Mouse (Mus musculus): Measurements from ENCODE around the gene Rmi2.
A peak's percentile ranks its signal among the peaks of the same experiment; 100 is the strongest.
"Not testable (repeated sequence)": the region's sequence is repeated elsewhere in the genome, so short reads cannot be mapped to it uniquely, and the experiment has no call there.

Rmi2 gene

DNA sequence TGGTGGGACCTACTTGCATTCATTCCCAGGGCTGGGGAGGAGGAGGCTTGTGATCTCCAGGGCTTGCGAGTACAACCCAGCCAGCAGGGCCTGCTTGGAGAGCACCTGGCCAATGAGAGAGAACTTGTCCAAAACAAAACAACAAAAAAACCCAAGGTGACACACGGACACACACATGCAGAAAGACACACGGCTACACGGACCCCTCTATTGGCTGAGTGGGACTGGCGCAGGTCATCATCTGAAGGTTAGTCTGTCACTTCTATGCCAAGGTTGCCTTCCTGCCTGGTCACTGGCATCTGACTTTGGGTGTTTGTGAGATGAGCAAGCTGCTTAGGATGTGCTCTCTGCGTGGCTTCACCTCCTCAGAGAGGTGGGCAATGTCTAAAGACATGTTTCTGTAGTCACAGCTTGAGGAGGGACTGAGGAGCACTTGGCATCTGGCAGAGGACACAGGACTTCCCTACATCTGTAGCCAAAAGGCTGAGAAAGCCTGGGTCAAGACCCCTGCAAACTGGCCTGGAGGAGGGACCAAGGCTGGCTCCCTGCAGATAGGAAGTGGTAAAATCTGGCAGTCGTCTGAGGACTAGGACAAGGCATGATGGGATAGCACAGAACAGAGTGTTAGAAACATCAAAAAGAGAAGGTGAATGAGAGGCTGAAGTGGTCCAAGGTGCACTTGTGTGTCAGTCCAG lies 6.9 kb upstream of the Rmi2 start:
- DNase-seq: no peak

DNA sequence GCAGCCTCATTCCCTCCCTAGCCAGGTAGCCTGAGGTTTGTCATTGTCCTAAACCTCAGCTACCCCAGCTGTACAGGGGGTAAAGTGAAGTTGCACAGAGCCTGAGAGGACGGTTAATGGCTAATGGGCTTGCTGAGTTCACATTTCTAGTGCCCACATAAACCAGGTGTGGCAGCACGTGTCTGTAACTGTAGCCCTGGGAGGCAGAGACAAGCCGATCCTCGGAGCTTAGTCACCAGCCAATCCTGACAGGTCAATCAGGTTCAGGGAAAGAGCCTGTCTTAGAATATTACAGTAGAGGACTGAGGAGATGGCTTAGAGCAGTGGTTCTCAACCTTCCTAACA lies 6.4 kb upstream of the Rmi2 start:
- no peak for DNase-seq

DNA sequence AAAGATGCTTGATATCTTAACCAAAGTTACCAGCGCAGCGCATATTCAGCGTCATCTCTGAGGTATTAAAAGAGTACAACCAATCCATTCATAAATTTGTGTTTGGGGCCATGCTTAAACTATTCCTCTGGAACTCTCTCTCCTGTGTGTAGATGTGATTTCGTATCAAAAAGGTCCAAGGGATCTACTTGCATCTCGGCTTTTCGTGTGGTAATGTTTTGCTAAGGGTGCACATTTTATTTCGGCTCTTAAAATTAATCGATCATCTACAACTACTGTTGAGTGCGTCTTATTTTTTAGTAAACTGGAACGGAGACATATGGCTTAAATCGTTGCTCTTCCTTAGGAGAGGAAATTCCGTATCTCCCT lies 333 bp upstream of the Rmi2 start:
- DNase-seq: no peak

DNA sequence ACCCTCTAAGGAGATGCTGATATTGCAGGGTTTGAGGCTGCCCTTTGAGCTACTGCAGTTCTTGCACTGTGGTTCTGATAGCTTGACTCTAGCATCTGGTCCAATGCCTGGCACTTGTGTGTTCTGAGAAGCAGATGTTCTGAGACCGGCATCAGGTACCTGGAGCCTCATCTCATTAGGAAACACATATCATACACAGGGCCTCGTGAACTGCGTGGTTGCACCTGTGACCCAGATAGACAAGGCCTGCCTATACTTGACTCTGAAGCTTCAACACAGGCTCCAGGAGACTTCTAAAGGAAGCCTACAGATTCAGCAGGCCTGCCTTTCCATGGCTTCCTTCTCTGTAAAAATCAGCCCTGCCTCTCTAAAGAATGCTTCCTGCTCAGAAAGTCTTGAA lies 1.5 kb downstream of the Rmi2 start:
- DNase-seq: no peak

DNA sequence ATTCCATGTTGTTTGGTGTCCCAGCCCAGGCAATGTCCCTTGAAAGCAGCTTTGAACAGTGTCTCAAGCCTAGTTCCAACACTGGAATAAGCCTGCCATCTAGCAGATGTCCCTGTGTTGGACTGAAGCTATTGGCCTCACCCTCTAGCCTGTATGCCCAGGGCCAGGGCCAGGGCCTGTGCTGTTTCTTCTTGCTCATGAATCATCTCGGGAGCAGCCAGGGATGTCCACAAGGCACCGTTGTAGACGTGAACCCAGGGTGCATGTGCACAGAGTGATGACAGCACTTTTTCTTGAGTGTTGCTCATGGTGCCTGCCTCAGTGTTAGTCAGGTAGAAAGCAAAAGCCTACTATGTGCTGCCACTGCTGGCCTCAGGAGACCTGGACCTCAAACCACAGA lies 2.4 kb downstream of the Rmi2 start:
- no peak for DNase-seq

DNA sequence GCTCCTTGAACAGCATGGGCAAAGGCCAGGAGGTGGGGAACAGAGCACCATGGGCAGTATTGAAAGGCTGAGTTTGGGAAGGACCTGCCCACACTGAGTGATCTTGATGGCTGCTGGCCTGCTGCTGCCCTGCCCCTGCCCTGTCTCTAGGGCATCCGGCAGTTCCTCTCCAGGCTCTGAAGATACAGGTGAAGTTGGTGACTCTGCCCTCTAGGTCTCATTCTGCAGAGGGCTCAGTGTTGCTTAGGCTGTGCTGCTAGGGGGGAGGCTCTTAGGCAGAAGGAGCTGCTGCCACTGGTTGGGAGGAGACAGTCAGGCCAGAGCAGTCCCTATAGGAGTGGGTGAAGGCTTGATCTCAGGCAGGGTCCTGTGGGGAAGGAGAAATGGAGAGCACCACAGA lies 3.0 kb downstream of the Rmi2 start:
- no peak for DNase-seq

DNA sequence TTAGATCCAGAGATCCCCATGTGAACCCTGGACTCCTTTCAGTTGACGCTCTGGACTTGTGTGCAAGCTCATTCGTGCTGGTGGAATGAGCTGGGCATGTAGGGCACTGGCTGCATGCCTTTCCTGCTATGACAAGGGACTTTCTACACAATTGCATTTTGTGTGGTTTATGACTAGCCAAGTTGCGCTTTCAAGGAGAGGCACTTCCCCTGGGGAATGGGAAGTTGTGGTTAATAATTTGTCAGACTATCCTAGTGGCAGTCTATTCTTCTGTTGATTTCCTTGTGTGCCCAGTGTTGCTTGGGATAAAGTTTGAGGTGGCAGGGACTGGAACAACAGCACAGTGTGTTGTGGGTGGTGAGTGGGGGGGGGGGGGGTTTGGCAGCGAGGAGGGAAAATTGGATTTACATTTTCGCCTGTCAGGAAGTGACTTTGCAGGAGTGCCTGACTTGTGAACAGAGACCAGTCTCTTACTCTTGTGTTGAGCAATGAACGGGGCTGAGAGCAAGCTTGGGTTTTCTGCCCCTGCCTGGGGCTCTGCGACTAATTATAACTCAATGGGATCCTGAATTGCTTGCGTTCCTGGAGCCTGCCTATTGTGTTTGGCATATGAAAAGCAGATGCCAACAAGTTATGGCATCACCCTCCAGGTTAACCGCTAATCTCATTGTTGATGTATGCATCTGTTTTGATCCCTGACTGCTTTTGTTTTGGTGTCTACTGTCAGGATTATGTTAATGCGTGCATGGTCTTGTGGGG lies 3.8 kb downstream of the Rmi2 start:
- DNase-seq: peak; percentile 40

DNA sequence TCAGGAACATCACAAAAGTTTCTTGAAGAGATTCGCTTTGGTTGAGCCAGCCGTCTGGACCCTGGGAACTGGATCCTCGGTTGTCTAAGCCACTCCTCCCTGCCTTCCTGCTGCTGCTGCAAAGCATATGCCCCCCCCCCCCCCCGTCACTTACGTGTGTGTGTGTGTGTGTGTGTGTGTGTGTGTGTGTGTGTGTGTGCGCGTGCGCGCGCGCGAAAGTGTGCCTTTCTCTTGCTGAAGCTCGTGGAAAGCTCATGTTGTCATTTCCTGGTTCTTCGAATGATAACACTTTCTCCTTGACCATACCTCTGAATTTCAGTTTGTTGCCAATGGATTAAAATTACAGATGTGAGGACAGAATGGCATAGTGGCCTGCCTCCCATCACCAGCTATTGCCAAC lies 5.2 kb downstream of the Rmi2 start:
- no peak for DNase-seq

DNA sequence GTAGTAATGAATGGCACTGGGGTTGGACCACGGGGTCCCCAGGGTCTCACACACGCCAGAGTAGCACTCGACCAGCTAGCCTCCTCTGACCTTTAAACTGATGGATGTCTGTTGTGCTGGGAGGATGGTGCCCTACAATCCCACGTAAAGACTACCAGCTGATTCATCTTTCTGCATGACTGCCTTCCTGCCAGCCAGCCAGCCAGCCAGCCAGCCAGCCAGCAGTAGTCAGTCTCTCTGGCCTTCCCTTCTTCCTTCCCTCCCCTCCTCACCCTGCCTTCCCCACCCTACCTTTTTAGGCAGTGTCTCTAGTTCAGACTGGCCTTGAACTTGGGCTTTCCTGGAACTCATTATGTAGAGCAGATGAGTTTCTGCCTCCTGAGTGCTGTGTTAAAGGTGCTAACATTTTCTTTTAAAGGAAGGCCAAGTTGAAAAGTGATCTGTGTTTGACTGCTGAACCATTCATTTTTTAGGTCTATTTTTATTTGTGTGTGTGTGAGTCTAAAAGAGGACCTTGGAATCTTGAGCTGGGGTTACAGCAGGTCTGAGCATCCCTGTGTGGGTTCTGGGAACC lies 7.5 kb downstream of the Rmi2 start:
- DNase-seq: no peak

DNA sequence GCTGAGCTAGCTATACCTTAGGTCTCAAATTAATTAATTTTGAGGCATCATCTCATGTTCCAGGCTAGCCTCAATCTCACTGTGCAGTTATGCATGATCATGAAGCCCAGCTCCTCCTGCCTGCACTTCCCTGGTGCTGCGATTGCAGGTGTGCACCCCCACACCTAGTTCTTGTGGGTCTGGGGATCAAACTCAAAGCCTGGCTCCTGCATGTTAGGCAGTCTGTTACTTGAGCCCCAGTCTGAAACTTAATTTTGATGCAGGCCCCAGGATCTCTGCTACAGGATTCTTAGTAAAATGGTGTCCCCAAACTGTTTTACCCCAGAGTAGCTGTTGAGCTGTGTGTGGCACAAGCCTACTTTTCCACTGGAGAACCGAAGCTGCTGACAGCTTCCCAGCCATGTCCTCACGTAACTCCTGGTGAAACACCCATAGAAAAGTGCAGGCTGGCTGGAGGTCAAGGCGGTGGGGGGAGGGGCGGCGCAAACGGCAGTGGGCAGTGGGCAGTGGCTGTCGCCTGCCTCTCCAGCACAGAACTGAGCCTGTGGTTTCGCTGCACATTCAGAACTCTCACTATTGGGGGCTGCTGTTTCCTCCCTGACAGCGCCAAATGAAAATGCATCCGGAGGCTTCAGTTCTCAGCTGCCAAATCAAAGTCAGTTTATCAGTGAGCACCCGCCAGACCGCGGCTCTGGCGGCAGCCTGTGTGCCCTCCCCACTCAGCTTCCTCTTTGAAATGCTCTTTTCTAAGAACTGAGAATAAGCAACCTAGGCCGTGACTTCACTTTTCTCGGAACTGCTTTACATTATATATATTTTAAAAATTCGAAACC lies 8.8 kb downstream of the Rmi2 start:
- DNase-seq: peak; percentile 69

DNA sequence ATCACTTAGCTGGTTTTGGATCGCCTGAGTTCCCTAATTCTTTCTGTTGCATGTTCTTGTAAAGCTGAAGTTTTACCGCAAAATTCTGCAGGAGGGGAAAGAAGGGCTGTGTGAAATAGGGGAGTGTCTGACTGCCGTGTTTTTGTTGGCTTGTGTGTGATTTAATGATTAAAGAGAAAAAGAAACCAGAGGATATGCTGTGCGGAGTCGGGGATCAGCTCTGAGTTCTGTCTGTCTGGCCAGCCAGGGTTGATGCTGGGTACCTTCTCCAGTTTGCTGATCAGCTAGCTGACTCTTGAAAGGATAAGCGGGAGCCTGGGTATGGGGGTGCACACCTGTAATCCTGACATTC lies 9.4 kb downstream of the Rmi2 start:
- DNase-seq: no peak

DNA sequence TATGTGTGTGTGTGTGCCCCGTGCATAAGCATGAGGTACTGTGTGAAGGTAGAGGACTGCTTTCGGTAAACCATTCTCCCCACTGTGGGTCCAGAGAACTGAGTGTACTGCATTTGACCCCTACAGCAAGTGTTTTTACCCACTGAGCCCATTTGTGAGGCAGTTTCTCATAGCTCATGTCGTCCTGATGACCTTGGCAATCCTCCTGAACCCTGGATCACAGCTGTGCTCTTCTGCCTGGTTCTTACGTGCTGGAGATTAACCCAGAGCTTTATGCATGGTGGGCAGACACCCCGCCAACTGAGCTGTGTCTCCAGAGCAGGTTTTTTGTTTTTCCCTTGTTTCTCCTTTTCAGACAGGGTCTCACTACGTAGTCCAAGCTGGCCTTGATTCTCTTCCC lies 11.1 kb downstream of the Rmi2 start:
- DNase-seq: no peak

DNA sequence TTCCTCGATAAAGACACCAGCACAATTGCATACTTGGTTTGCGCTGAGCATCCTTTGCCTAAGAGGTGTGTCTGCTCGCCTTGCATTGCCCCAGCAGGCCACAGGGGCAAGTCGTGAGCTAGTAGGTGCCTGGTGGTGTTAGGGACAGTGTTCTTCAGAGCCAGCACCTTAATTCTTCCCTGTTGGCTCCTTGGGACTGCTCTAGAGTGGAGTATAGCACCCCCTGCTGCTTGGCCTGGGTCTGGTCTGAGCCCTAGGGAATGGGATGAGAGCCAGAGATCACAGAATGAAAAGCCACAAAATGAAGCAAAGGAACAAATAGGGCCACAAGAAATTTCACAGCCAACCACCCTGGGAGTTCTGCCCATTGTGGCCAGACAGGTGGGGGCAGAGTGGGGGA lies 11.6 kb downstream of the Rmi2 start:
- DNase-seq: peak; percentile 88

DNA sequence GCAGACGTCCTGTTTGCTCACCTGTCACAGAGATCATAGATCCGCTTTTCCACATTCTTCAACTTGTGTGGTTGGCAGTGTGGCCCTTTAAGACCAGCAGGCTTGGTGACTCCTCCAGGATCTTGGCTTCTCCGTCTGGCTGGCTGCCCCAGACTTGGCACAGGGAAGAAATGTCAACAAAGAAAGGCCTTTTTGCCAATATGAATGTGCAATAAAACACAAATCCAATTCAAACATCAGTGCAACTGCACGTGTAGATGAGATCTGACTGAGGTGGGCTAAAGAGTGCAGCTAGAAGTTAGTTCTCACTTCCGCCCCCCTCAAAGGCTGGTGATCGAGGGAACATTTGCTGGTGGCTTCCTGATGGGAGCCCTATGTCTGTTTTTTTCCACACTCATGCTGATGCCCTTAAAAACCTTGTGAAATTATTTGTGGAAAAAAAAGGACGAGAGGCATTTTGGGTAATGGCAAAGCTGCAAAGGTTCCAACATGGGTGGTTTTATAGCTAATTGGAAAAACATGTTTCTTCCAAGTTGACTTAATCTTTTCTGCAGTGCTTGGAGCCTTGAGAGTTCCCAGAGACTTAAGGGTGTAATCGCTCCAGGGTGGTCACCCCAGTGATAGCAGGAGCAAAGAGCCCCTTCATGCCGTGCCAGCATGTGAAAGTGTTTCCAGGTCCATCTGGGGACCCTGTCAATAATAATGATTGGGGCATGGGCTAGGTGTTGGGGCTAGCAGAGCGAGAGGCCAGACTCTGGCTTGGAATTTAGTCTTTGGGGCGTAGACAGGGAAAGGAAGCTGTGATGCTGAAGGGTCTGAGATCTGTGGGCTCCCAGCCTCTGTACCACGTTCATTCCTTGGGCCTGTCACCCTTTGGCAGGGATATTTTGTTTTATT lies 15.4 kb downstream of the Rmi2 start:
- DNase-seq: peak; percentile 88

DNA sequence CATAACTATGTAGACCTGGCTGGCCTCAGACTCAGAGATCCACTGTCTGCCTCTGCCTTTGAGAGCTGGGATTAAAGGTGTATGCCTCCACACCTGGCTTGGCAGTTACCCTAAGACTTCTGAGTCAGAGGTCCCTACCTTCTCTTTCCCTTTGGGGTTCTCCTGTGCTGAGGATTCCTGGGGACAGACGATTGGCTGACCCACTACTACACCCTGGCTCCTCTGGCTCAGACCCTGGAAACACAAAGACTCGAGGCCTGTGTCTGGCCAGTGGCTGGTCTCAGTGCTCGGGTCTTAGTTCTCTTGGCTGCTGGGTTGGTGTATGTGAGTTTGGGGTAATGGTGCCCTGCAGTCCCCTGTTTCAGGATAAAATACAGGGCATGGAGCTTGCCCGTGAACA lies 16.0 kb downstream of the Rmi2 start:
- DNase-seq: no peak

DNA sequence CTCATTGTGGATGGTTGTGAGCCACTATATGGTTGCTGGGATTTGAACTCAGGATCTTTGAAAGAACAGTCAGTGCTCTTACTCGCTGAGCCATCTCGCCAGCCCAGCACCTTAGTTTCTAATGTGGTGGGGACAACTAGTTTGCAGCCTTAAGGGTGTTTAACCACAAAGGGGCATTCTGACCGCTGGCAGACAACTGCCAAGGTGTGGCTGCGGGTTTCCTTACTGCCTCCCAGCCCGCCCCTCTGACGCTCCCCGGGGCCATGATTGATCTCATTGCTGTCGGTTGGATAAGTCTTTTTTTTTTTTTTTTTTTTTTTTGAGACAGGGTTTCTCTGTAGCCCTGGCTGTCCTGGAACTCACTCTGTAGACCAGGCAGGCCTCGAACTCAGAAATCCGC lies 17.4 kb downstream of the Rmi2 start:
- not testable (repeated sequence) for DNase-seq

DNA sequence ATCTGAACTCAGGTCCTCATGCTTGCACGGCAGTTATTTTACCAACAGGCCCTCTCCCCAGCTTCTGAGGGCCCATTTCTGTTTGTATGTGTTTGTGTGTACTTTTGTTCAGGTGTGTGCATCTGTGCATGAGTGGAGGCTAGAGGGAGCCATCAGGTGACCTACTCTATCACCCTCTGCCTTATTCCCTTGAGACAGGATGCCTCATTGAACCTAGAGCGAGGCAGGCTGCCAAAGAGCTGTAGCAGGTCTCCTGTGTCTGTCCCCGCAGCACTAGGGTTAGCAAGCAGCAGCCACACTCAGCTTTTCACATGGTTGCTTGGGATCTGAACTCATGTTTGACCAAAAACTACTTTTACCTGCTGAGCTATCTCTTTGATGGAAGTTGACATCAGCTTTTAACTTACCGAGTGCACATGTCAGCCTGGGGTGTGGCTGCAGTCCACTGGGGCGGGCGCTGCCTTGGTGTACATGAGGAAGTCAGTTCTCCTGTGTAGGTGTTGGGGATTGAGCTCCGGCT lies 24.9 kb downstream of the Rmi2 start:
- DNase-seq: no peak

DNA sequence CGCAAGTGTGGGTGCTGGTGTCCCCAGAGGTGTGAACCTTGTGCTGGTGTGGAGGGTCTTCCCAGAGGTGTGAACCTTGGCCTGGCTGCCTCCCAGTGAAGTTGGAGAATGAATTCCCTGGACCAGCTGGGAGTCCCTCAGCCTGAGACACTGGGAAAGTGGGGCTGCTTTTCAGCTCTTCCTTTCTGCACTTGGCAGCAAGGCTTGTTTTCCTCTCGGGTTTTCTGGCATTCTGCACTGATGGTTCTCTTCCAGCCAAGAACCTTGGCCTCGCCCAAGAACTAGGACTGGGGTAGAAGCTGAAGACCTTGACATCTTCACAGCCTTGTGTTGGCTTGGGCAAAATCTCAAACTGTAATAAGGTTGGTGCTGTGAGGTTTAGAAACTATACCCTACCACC lies 26.5 kb downstream of the Rmi2 start:
- peak; percentile 70 for DNase-seq

DNA sequence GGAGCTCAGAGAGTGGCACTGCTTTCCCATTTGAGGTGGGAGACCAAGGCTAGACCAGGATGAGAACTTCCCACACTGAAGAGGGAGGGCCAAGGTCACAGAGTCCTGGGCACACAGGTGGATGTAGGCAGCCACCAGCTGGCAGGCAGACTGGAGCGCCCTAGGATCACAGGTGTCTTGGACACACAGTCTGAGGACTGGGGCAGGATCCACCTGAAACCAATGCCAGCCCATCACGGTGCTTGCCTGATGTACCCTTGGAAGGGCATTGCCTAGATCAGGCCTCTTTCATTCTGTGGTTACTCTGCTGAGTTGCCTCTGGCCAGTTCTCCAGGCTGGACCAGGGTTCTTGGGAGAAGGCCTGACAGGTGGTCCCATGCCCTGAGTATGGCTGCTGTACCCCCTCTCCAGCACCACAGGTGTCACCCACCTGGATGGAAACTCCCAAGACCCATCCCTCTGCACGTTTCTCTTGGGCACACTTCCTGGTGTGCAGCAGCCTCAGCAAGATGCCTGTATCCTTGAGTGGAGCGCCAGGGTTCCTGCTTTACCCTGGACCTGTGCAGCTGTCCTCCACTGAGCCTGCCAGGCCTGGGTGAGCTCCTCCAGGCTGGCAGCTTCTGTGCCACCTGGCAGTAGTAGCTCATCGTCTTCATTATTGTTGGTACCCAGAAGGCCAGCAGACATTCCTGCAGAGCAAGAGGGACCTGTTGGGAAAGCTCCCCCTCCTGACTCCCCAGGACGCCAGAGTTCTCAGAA lies 30.2 kb downstream of the Rmi2 start:
- DNase-seq: no peak

DNA sequence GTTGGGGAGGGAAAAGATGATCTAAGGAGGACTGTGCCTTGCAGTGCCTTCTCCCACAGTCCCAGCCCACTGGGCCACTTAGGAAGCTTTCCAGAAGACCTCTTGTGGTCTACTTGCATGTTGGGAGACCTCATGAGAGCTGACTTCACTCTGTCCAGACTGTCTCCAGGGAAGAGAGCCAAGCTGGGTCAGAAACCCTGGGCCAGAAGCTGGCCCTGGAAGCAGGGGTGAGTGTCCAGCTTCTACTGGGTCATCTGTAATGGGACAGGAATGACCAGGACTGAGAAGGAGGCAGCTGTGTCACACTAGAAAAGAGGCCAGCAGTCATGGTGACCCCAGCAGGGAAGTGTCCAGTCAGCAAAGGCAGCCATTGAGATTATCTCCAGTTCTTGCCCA lies 30.7 kb downstream of the Rmi2 start:
- no peak for DNase-seq

DNA sequence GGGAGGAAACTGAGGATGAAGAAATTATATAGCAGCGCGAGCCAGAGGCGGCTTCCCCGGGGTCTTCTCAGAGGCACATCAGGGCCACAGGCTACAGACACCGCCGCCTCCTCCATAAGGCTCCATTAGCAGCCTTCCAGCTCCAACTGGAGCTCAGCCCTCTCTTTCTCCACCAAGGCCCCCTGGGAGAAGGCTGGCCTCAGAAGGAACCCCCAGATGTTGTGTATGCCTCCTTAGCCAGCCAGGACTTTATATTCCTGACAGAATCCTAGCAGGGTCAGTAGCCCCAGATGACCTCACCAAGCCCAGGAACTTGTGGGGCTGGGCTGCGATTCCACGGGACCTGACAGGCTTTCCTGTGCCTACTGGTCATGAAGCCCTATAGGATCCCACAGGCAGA lies 32.0 kb downstream of the Rmi2 start:
- DNase-seq: no peak

DNA sequence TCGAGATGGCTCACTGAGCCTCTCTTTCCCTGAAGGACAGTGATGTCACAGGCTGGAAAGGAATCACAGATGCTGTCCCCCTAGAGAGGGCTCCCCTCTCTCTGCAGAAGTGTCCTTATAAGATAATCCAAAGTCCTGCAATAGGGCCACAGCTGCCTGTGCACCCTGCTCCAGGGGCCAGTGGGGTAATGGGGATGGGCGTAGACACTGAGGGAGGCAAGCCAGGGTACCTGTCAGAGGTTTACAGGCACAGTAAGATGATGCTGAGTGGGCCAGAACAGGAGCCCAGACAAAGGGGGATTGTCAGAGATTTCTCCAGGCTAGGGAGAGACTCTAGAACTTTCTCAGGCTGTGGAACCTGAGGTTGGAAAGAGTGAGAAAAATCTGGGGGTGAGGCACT lies 32.6 kb downstream of the Rmi2 start:
- no peak for DNase-seq

All from lung, postnatal 10 days (tissue).